Mouse (Mus musculus) midbrain, embryonic 11.5 days (tissue): ENCODE results near the gene Lrch1. TPM values are rescaled to one million over a fixed set of nuclear protein-coding genes. Genes with fewer than 3 reads are reported as not detected.

ENCODE experiments used
- ATAC-seq: fragments of 200-750 bp; cut with Nextera tagmentation; 2 replicates; pipeline ENCODE4 v1.8.0; 2017; ENCODE audit warnings: moderate TSS enrichment, moderate library complexity; ENCODE audit not compliant: low FRiP score
- DNase-seq: peaks from one replicate; pipeline ENCODE4 v3.0.0; 2015; ENCODE audit warnings: low spot score; ENCODE audit errors: missing footprints
- H3K27ac ChIP-seq: fragments of 300-500 bp; sonication (generic); 2 replicates; pipeline ENCODE4 v1.5.1; 2014; ENCODE audit warnings: low read depth, low read length
- H3K27me3 ChIP-seq: fragments of 300-500 bp; sonication (generic); 2 replicates; pipeline ENCODE4 v1.6.1; 2014; ENCODE audit warnings: mild to moderate bottlenecking, low read length, moderate library complexity, mixed read lengths; ENCODE audit not compliant: control insufficient read depth, insufficient read depth
- H3K36me3 ChIP-seq: fragments of 300-500 bp; sonication (generic); 2 replicates; pipeline ENCODE4 v1.6.1; 2014; ENCODE audit warnings: mild to moderate bottlenecking, low read length, moderate library complexity, mixed read lengths; ENCODE audit not compliant: control insufficient read depth, insufficient read depth
- H3K4me1 ChIP-seq: fragments of 300-500 bp; sonication (generic); 2 replicates; pipeline ENCODE4 v1.6.1; 2014; ENCODE audit warnings: low read length; ENCODE audit not compliant: control insufficient read depth, insufficient read depth
- H3K4me2 ChIP-seq: fragments of 300-500 bp; sonication (generic); 2 replicates; pipeline ENCODE4 v1.6.1; 2014; ENCODE audit warnings: mild to moderate bottlenecking, moderate library complexity
- H3K4me3 ChIP-seq: fragments of 300-500 bp; sonication (generic); 2 replicates; pipeline ENCODE4 v1.5.1; 2014; ENCODE audit warnings: low read depth, low read length
- H3K9ac ChIP-seq: fragments of 300-500 bp; sonication (generic); 2 replicates; pipeline ENCODE4 v1.6.1; 2014; ENCODE audit warnings: low read length
- H3K9me3 ChIP-seq: fragments of 300-500 bp; sonication (generic); 2 replicates; pipeline ENCODE4 v1.6.1; 2016; ENCODE audit warnings: low read length; ENCODE audit not compliant: control insufficient read depth
- WGBS: fragments of 180-500 bp; shearing (Covaris S2); extraction: QIAGEN DNeasy Blood & Tissue Kit; methylation state at CpG from one replicate; pipeline ENCODE4 v1.1.7; 2014; 5-methylcytosine and 5-hydroxymethylcytosine counted together
- polyA plus RNA-seq: library from polyadenylated mRNA; unstranded; fragments of >200 nt; fragmentation: Nextera tagmentation; extraction: Ambion mirVana; gene quantifications from 2 replicates; pipeline ENCODE4 v1.2.1, GENCODE M21; 2014

Gene Lrch1
- polyA plus RNA-seq, 1 experiment from 2014 or later, result 5.8 TPM

DNA sequence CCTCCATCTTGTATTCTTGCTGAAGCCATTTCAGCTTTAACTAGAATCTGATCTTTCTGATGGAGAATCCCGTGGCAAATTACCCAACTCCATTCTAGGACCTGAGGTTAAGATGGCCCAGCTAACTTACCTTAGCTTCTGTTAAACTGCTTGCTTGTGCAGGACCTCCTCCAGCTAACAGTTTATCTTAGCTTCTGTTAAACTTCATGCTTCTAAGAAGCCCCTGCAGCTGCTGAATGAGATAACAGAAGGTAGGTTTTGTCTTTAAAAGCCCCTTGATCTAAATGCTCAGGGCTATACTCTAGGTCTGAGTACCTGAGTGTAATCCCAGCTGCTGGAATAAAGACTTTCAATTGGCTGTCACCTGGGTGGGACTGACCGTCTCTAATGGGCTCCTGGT lies 17.9 kb downstream of the Lrch1 start:
- no peak overlapping the region for H3K4me3 ChIP-seq
- H3K9ac ChIP-seq, result no peak overlapping the region
- no peak overlapping the region for H3K27ac ChIP-seq
- no peaks in the 10 kb centered on the region for H3K27me3 ChIP-seq
- DNase-seq (no peak), ATAC-seq (no peak)
- H3K4me2 ChIP-seq, result no peak overlapping the region
- WGBS, result 78% methylated on average over 2 of the region's 2 CpGs
- H3K4me1 ChIP-seq, result peaks cover 6% of the 10 kb centered on the region
- no peaks in the 10 kb centered on the region for H3K36me3 ChIP-seq
- no peaks in the 10 kb centered on the region for H3K9me3 ChIP-seq

DNA sequence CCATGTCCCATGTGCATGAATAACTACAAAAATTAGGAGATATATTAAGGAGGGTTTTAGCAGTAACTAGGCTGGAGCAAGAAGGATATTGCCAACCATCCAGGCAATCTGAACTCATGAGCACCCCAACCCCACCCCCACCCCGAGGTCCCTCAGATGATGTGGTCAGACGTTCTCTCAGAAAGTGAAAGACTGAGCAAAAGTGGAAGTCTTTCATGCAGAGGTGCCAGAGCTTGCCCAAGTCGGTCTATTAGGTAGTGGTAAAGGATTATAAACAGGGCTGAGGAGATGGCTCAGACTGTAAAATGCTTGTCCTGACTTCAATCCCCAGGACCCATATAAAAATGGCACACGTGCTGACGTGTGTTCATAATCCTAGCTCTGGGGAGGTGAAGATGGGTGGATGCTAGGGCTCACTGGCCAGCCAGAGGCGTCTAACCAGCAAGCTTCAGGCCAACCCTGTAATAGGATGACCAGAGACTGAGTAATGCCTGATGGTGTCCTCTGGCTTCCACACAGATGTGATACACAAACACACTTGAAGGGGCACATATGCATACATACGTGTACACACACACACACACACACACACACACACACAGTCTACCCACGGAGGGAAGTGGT lies 18.8 kb downstream of the Lrch1 start:
- Histone ChIP-seq H3K27me3 (no peaks in the 10 kb centered on the region), H3K4me3 (no peak overlapping the region), H3K9me3 (no peaks in the 10 kb centered on the region), H3K36me3 (no peaks in the 10 kb centered on the region), H3K4me1 (peaks cover 6% of the 10 kb centered on the region), H3K4me2 (no peak overlapping the region), H3K9ac (no peak overlapping the region), H3K27ac (no peak overlapping the region)
- WGBS, result 86% methylated on average over 8 of the region's 8 CpGs
- ATAC-seq, result no peak
- DNase-seq, result no peak

DNA sequence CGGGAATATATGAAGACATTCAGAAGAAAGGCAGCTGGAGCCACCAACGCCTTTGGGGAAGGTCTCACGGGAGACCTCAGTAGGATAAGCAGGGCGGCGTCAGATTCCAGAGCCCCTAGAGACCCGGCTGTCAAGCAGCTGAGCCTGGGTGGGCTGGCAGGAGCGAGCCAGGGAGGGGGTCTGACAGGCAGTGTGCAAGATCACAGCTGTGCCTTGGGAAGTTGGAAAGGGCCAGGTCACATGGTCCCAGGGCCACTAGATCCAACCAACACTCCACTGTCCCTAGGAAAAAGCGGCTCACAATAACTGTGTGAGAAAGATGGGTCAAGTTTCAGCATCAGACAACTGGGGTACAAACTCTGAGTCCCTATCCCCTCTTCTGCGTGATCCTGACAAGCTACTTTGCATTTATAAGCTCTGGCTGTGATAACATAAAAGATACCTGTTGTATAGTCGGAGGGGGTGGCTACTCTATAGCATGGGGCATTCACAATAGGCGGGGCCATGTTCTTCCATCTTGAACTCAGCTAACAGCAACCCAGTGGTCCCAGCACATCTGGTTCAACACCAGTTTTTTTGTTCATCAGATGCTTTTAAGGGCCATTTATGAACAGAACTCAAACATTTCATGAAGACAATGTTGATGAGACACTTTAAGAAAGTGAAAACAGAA lies 20.6 kb downstream of the Lrch1 start:
- peak; percentile 68 for ATAC-seq

DNA sequence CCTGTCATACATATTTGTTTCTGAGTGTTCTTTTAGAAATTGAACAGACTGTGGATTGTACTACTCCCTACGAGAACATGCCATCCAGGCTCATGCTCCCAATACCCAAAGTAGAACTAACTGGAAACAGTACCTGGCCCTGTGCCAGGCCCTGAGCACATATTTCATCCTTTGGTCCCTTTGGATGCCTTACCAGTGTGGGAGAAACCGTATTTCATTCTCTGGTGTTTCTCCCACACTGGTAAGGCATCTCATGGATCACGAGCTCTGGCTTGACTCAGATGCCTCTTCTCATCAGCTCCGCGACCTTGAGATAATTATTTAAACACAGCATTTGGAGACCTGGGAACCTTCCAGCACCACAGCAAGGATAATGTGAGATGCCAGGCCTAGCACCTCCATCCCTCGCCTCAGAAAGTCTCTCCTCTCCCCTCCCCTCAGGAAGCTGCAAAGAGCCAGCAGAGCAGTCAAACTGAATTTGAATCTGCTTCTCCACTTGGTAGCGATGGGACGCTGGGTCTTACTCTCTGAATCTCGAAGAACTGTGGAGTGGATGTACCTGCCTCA lies 21.6 kb downstream of the Lrch1 start:
- Histone ChIP-seq H3K9ac (no peak overlapping the region), H3K9me3 (no peaks in the 10 kb centered on the region), H3K4me1 (peaks cover 6% of the 10 kb centered on the region), H3K4me3 (no peak overlapping the region), H3K4me2 (no peak overlapping the region), H3K27ac (no peak overlapping the region), H3K36me3 (no peaks in the 10 kb centered on the region), H3K27me3 (no peaks in the 10 kb centered on the region)
- no peak for DNase-seq
- ATAC-seq, result no peak
- 92% methylated on average over 9 of the region's 9 CpGs for WGBS

More for the DNA sequence above, 20.6 kb downstream of the Lrch1 start:
- Histone ChIP-seq H3K27ac (no peak overlapping the region), H3K4me2 (no peak overlapping the region), H3K36me3 (no peaks in the 10 kb centered on the region), H3K4me1 (peaks cover 6% of the 10 kb centered on the region), H3K9ac (no peak overlapping the region), H3K4me3 (no peak overlapping the region), H3K27me3 (no peaks in the 10 kb centered on the region), H3K9me3 (no peaks in the 10 kb centered on the region)
- DNase-seq, result no peak
- WGBS, result 40% methylated on average over 11 of the region's 11 CpGs

DNA sequence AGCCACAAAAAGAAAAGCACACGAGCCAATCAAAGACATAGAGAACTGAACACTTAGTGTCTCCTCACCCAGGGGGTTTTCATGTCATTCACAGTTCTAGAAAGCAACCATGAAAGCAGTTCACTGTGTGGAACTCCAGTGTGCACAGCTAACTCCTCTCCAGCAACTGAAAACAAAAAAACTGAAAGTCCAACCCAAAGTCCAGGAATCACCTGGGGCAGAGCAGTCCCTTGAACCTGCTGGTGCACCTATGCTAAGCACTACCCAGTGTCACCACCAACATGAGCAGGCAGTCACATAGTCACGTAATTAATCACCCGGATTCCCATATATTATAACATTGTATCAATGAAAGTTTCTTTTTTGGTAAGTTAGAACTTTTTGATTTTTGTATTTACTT lies 23.2 kb downstream of the Lrch1 start:
- Histone ChIP-seq H3K9me3 (no peaks in the 10 kb centered on the region), H3K4me3 (no peak overlapping the region), H3K27ac (no peak overlapping the region), H3K9ac (no peak overlapping the region), H3K4me1 (peaks cover 6% of the 10 kb centered on the region), H3K27me3 (no peaks in the 10 kb centered on the region), H3K36me3 (no peaks in the 10 kb centered on the region), H3K4me2 (no peak overlapping the region)
- DNase-seq (no peak), ATAC-seq (no peak)
- 90% methylated on average over 3 of the region's 3 CpGs for WGBS

DNA sequence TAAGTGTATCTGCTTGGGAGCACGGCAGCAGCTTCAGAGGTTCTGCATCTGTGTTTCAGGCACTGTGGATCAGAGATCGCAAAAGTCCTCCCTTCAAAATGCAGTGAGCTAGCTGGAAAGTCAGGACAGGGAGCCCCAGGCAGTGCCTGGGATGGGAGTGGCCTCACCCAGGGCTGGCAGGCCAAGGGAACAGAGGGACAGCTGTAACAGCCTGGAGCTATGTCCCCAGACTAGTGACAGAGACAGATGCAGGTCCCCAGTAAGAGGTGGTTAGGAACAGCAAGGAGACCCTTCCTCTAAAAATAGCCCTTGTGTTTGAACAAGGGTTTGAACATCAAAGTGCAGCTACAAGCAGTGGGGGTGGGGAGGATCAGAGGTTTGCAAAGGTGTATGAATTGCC lies 23.6 kb downstream of the Lrch1 start:
- WGBS, result 78% methylated on average over 2 of the region's 2 CpGs
- Histone ChIP-seq H3K4me3 (no peak overlapping the region), H3K36me3 (no peaks in the 10 kb centered on the region), H3K4me2 (no peak overlapping the region), H3K9ac (no peak overlapping the region), H3K4me1 (peaks cover 6% of the 10 kb centered on the region), H3K27ac (no peak overlapping the region), H3K9me3 (no peaks in the 10 kb centered on the region), H3K27me3 (no peaks in the 10 kb centered on the region)
- no peak for DNase-seq
- ATAC-seq, result no peak

DNA sequence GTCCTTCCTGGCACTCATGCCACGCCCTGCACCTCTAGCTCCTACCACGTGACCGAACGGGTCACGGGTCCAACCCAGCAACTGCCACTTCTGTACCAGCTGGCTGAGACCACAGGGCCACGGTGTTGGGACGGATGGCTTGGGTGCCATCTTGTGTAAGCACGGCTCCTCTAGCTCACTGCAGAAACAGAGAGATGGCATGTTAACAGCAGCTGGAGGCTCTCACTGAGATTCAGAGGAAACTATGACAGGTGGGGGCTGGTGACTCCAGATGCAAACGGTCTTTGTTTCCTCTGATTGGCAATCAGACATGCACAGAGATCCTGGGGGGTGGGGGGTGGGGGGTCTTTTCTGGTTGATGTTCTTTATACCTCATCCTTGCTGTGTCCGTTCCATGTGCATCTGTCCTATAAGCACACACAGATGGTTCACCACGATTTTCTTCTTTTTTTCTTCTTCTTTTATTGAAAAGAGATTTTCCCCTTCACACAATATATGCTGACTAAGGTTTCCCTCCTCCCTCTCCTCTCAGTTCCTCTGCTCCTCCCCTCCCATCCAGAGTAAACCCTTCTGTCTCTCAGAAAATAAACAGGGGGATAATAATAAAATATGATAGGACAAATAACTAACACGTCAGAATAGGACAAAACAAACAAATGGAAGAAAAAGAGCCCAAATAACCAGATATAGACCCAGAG lies 25.5 kb downstream of the Lrch1 start:
- no peaks in the 10 kb centered on the region for H3K9me3 ChIP-seq
- DNase-seq (no peak), ATAC-seq (0 out of 2 replicates have a peak, but pooled peaks have one; percentile 54)
- peaks cover 6% of the 10 kb centered on the region for H3K4me1 ChIP-seq
- no peaks in the 10 kb centered on the region for H3K27me3 ChIP-seq
- H3K36me3 ChIP-seq, result no peaks in the 10 kb centered on the region
- H3K27ac ChIP-seq, result no peak overlapping the region
- H3K4me2 ChIP-seq, result no peak overlapping the region
- no peak overlapping the region for H3K4me3 ChIP-seq
- no peak overlapping the region for H3K9ac ChIP-seq
- WGBS, result 80% methylated on average over 12 of the region's 12 CpGs

DNA sequence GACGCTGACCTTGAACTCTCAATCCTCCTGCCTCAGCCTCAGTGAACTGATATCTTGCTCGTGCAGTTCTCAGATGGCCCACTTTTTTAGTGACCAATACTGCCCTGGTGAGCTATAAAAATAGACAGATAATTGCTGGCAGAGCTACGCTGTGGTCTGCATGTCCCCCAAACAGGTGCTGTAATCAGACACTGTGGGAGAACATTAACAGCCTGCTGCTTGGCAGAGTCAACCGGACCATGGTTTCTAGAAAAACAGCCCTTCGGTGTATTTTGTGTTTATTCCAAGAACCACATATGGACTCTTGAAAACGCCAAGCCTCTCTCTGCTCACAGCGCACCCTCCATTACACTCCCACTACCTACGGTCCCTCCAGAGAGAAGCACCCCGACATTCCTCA lies 26.2 kb downstream of the Lrch1 start:
- WGBS, result 96% methylated on average over 9 of the region's 9 CpGs
- H3K9me3 ChIP-seq, result no peaks in the 10 kb centered on the region
- H3K4me3 ChIP-seq, result no peak overlapping the region
- H3K9ac ChIP-seq, result no peak overlapping the region
- H3K36me3 ChIP-seq, result no peaks in the 10 kb centered on the region
- ATAC-seq, result no peak
- no peaks in the 10 kb centered on the region for H3K27me3 ChIP-seq
- H3K4me1 ChIP-seq, result no peaks in the 10 kb centered on the region; the same call in 1 of the 2 replicates
- H3K27ac ChIP-seq, result no peak overlapping the region
- DNase-seq, result no peak
- no peak overlapping the region for H3K4me2 ChIP-seq

DNA sequence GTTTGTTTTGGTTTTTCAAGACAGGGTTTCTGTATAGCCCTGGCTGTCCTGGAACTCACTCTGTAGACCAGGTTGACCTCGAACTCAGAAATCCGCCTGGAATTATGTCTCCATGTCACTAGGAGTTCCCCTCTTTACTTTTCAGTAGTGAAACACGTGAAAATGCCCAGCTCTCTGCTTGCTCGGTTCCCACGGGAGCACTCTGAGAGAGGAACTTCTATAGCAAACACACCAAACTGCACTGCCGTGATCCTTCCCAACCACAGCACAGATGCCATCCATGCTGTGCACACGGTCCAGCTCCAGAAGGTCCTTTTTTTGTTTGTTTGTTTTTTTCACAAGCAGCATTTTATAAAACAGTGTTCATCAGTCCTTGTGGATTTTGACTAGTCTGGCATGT lies 28.5 kb downstream of the Lrch1 start:
- Histone ChIP-seq H3K4me2 (no peak overlapping the region), H3K36me3 (no peaks in the 10 kb centered on the region), H3K27me3 (no peaks in the 10 kb centered on the region), H3K27ac (no peak overlapping the region), H3K9me3 (no peaks in the 10 kb centered on the region), H3K4me1 (no peaks in the 10 kb centered on the region), H3K9ac (no peak overlapping the region), H3K4me3 (no peak overlapping the region)
- DNase-seq, result no peak
- ATAC-seq, result no peak
- 88% methylated on average over 7 of the region's 7 CpGs for WGBS
